Mouse (Mus musculus): ENCODE measurements at regions not wholly inside any gene's neighbourhood (a gene's known extent, or its start where the extent isn't known, plus 50 kb on each side); places are given as distances from the start of the nearest gene placed in this dataset.
A peak's percentile ranks its signal among the peaks of the same experiment; 100 is the strongest.

GRCm38 (mm10) chr15:62511461-62511860 is 1333.5 kb downstream of the Gsdmc2 start:
- ATAC-seq: no peak
- H3K9me3 ChIP-seq (ENCODE audit: low read length): no peaks in the 10 kb centered on the region
- no peaks in the 10 kb centered on the region for H3K27me3 ChIP-seq (ENCODE audit: insufficient read depth, low read length)
- no peaks in the 10 kb centered on the region for H3K4me1 ChIP-seq (ENCODE audit: insufficient read depth)
- no peak overlapping the region for H3K4me3 ChIP-seq (ENCODE audit: low read depth, low read length)
- H3K4me2 ChIP-seq (ENCODE audit: low read depth, low read length): no peak overlapping the region
- H3K27ac ChIP-seq (ENCODE audit: low read depth): no peak overlapping the region
- no peak for TF ChIP-seq CTCF (IDR thresholded peaks at IDR 0.05; ENCODE audit: low read depth)
- no peak for TF ChIP-seq EP300 (IDR thresholded peaks at IDR 0.05; ENCODE audit: low read depth)
- 74% methylated on average over 2 of the region's 2 CpGs for WGBS (ENCODE audit: insufficient replicate concordance)
- H3K36me3 ChIP-seq (replicated peaks; ENCODE audit: insufficient read depth, low read length): no peaks in the 10 kb centered on the region
- DNase-seq: no peak
- no peak overlapping the region for H3K9ac ChIP-seq (replicated peaks)

GRCm38 (mm10) chr15:62503866-62504265 is 1341.1 kb downstream of the Gsdmc2 start:
- H3K4me1 ChIP-seq (ENCODE audit: insufficient read depth): no peaks in the 10 kb centered on the region
- H3K27ac ChIP-seq (ENCODE audit: low read depth): no peak overlapping the region
- no peak overlapping the region for H3K4me2 ChIP-seq (ENCODE audit: low read depth, low read length)
- no peak for ATAC-seq
- no peak for DNase-seq
- H3K4me3 ChIP-seq (ENCODE audit: low read depth, low read length): no peak overlapping the region
- H3K9me3 ChIP-seq (ENCODE audit: low read length): no peaks in the 10 kb centered on the region
- 72% methylated on average over 3 of the region's 3 CpGs for WGBS (ENCODE audit: insufficient replicate concordance)
- no peaks in the 10 kb centered on the region for H3K27me3 ChIP-seq (ENCODE audit: insufficient read depth, low read length)
- no peak overlapping the region for H3K9ac ChIP-seq (replicated peaks)
- TF ChIP-seq CTCF (IDR thresholded peaks at IDR 0.05; ENCODE audit: low read depth) (no peak), EP300 (IDR thresholded peaks at IDR 0.05; ENCODE audit: low read depth) (no peak)
- no peaks in the 10 kb centered on the region for H3K36me3 ChIP-seq (replicated peaks; ENCODE audit: insufficient read depth, low read length)

- no peaks in the 10 kb centered on the region for H3K27me3 ChIP-seq (ENCODE audit: insufficient read depth, low read length)
- ATAC-seq (peak; percentile 98), DNase-seq (peak; percentile 41)
- H3K9me3 ChIP-seq (ENCODE audit: low read length): no peaks in the 10 kb centered on the region
- H3K4me2 ChIP-seq (ENCODE audit: low read depth, low read length): no peak overlapping the region
- 0 out of 2 replicates have a peak, but pooled peaks cover 3% of the 10 kb centered on the region for H3K4me1 ChIP-seq (ENCODE audit: insufficient read depth)
- H3K4me3 ChIP-seq (ENCODE audit: low read depth, low read length): no peak overlapping the region
- TF ChIP-seq EP300 (IDR thresholded peaks at IDR 0.05; ENCODE audit: low read depth) (peak; percentile 81), CTCF (IDR thresholded peaks at IDR 0.05; ENCODE audit: low read depth) (no peak)
- H3K9ac ChIP-seq (replicated peaks): no peak overlapping the region
- 45% methylated on average over 4 of the region's 4 CpGs for WGBS (ENCODE audit: insufficient replicate concordance)
- H3K36me3 ChIP-seq (replicated peaks; ENCODE audit: insufficient read depth, low read length): no peaks in the 10 kb centered on the region
- H3K27ac ChIP-seq (ENCODE audit: low read depth): no peak overlapping the region
These were observed 1344.0 kb downstream of the Gsdmc2 start for GRCm38 (mm10) chr15:62500966-62501365.

GRCm38 (mm10) chr15:62500522-62500921 is 1344.5 kb downstream of the Gsdmc2 start:
- Histone ChIP-seq H3K36me3 (replicated peaks; ENCODE audit: insufficient read depth, low read length) (no peaks in the 10 kb centered on the region), H3K9ac (replicated peaks) (no peak overlapping the region), H3K4me2 (ENCODE audit: low read depth, low read length) (no peak overlapping the region), H3K4me1 (ENCODE audit: insufficient read depth) (0 out of 2 replicates have a peak, but pooled peaks cover 3% of the 10 kb centered on the region), H3K4me3 (ENCODE audit: low read depth, low read length) (no peak overlapping the region), H3K27ac (ENCODE audit: low read depth) (no peak overlapping the region), H3K9me3 (ENCODE audit: low read length) (no peaks in the 10 kb centered on the region), H3K27me3 (ENCODE audit: insufficient read depth, low read length) (no peaks in the 10 kb centered on the region)
- 66% methylated on average over 2 of the region's 2 CpGs for WGBS (ENCODE audit: insufficient replicate concordance)
- TF ChIP-seq CTCF (IDR thresholded peaks at IDR 0.05; ENCODE audit: low read depth) (no peak), EP300 (IDR thresholded peaks at IDR 0.05; ENCODE audit: low read depth) (no peak)
- DNase-seq (no peak), ATAC-seq (no peak)

- Histone ChIP-seq H3K27ac (ENCODE audit: low read depth) (no peak overlapping the region), H3K9me3 (ENCODE audit: low read length) (no peaks in the 10 kb centered on the region), H3K36me3 (replicated peaks; ENCODE audit: insufficient read depth, low read length) (no peaks in the 10 kb centered on the region), H3K4me1 (ENCODE audit: insufficient read depth) (0 out of 2 replicates have a peak, but pooled peaks cover 3% of the 10 kb centered on the region), H3K4me3 (ENCODE audit: low read depth, low read length) (no peak overlapping the region), H3K9ac (replicated peaks) (no peak overlapping the region), H3K27me3 (ENCODE audit: insufficient read depth, low read length) (no peaks in the 10 kb centered on the region), H3K4me2 (ENCODE audit: low read depth, low read length) (no peak overlapping the region)
- no peak for TF ChIP-seq CTCF (IDR thresholded peaks at IDR 0.05; ENCODE audit: low read depth)
- TF ChIP-seq EP300 (IDR thresholded peaks at IDR 0.05; ENCODE audit: low read depth): no peak
- DNase-seq: peak; percentile 15
- WGBS (ENCODE audit: insufficient replicate concordance): 38% methylated on average over 4 of the region's 4 CpGs
- ATAC-seq: no peak
These were observed 1348.8 kb downstream of the Gsdmc2 start for GRCm38 (mm10) chr15:62496193-62496592.

- 0 out of 2 replicates have a peak, but pooled peaks cover 3% of the 10 kb centered on the region for H3K4me1 ChIP-seq (ENCODE audit: insufficient read depth)
These were observed 1352.6 kb downstream of the Gsdmc2 start for GRCm38 (mm10) chr15:62492350-62492749.

GRCm38 (mm10) chr15:62490548-62490947 is 1354.4 kb downstream of the Gsdmc2 start:
- H3K4me2 ChIP-seq (ENCODE audit: low read depth, low read length): no peak overlapping the region
- ATAC-seq (no peak), DNase-seq (no peak)
- no peak overlapping the region for H3K27ac ChIP-seq (ENCODE audit: low read depth)
- H3K9ac ChIP-seq (replicated peaks): no peak overlapping the region
- no peaks in the 10 kb centered on the region for H3K27me3 ChIP-seq (ENCODE audit: insufficient read depth, low read length)
- H3K36me3 ChIP-seq (replicated peaks; ENCODE audit: insufficient read depth, low read length): no peaks in the 10 kb centered on the region
- TF ChIP-seq CTCF (IDR thresholded peaks at IDR 0.05; ENCODE audit: low read depth): no peak
- no peak for TF ChIP-seq EP300 (IDR thresholded peaks at IDR 0.05; ENCODE audit: low read depth)
- H3K9me3 ChIP-seq (ENCODE audit: low read length): no peaks in the 10 kb centered on the region
- H3K4me3 ChIP-seq (ENCODE audit: low read depth, low read length): no peak overlapping the region
- WGBS (ENCODE audit: insufficient replicate concordance): 73% methylated on average over 2 of the region's 2 CpGs
- no peaks in the 10 kb centered on the region for H3K4me1 ChIP-seq (ENCODE audit: insufficient read depth)

More at GRCm38 (mm10) chr15:62492350-62492749, 1352.6 kb downstream of the Gsdmc2 start:
- Histone ChIP-seq H3K27ac (ENCODE audit: low read depth) (no peak overlapping the region), H3K4me3 (ENCODE audit: low read depth, low read length) (no peak overlapping the region), H3K4me2 (ENCODE audit: low read depth, low read length) (no peak overlapping the region), H3K9ac (replicated peaks) (no peak overlapping the region), H3K9me3 (ENCODE audit: low read length) (no peaks in the 10 kb centered on the region), H3K36me3 (replicated peaks; ENCODE audit: insufficient read depth, low read length) (no peaks in the 10 kb centered on the region), H3K27me3 (ENCODE audit: insufficient read depth, low read length) (no peaks in the 10 kb centered on the region)
- WGBS (ENCODE audit: insufficient replicate concordance): 57% methylated on average over 3 of the region's 3 CpGs
- TF ChIP-seq CTCF (IDR thresholded peaks at IDR 0.05; ENCODE audit: low read depth): no peak
- no peak for ATAC-seq
- DNase-seq: no peak
